Mouse (Mus musculus): Measurements from ENCODE around the gene Cux1.
A peak's percentile ranks its signal among the peaks of the same experiment; 100 is the strongest.

DNA sequence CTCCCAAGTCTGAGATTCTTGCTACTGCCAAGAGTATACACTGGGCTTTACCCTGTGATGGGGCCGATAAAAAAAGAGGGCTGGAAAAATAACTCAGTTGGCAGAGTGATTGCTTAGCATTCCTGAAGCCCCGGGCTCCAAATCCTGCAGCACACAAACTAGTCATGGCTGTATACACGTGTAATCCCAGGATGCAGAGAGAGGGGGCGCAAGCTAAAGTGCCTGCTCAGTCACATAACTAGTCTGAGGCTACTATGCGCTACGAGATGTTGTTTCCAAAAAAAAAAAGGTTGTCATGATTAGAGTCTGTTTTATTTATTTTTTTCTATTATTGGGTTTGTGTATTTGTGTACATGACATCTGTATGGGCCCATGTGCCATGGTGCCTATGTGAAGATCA is 245.9 kb downstream of the Cux1 start:
- TF ChIP-seq CTCF (IDR thresholded peaks at IDR 0.05; ENCODE audit: extremely low read depth, insufficient read depth, low read length), result 0 out of 2 replicates have a peak, but pooled peaks have one; percentile 18
- TF ChIP-seq POLR2A (IDR thresholded peaks at IDR 0.05; ENCODE audit: extremely low read depth, insufficient read depth, low read length), result no peak
